ENCODE assay signal across 14 mouse cellular contexts in genomic region chr4:102586787-102587186, GRCm38 (mm10).
"Had no signal": no experiment of that assay in that cellular context is flagged by ENCODE, and none has a peak within 500 bp of the region (broad histone marks: within the 10 kb centered on the region; RNA-seq: fewer than 3 reads in every experiment).

No protein-coding gene starts in this region.

- ATAC-seq: liver, embryonic 12.5 days; midbrain, embryonic 15.5 days had no signal

- H3K36me3 ChIP-seq: limb, embryonic 13.5 days; liver, embryonic 12.5 days; midbrain, embryonic 10.5 days; midbrain, embryonic 15.5 days; neural tube, embryonic 13.5 days; stomach, embryonic 15.5 days had no signal

- H3K27me3 ChIP-seq: limb, embryonic 13.5 days; liver, embryonic 12.5 days; midbrain, embryonic 15.5 days; neural tube, embryonic 13.5 days; stomach, embryonic 15.5 days had no signal

- H3K27ac ChIP-seq: limb, embryonic 13.5 days; liver, embryonic 12.5 days; midbrain, embryonic 10.5 days; midbrain, embryonic 15.5 days; neural tube, embryonic 13.5 days; stomach, embryonic 15.5 days had no signal

- H3K4me3 ChIP-seq: limb, embryonic 13.5 days; liver, embryonic 12.5 days; midbrain, embryonic 10.5 days; midbrain, embryonic 15.5 days; neural tube, embryonic 13.5 days; stomach, embryonic 15.5 days had no signal

- H3K4me2 ChIP-seq: limb, embryonic 13.5 days; liver, embryonic 12.5 days; lung, embryonic 14.5 days; midbrain, embryonic 15.5 days; neural tube, embryonic 13.5 days; stomach, embryonic 15.5 days had no signal

- DNase-seq: kidney, adult 8-10 months; kidney, postnatal 36 days; lung, embryonic 14.5 days; lung, postnatal 10 days; lung, postnatal 4 days; retina, postnatal 1 day; right cerebral cortex, postnatal 4 days; thymus, postnatal 4 days had no signal

- H3K9me3 ChIP-seq: limb, embryonic 13.5 days; liver, embryonic 12.5 days; midbrain, embryonic 10.5 days; midbrain, embryonic 15.5 days; neural tube, embryonic 13.5 days; stomach, embryonic 15.5 days had no signal

- H3K9ac ChIP-seq: limb, embryonic 13.5 days; liver, embryonic 12.5 days; lung, embryonic 14.5 days; midbrain, embryonic 15.5 days; neural tube, embryonic 13.5 days; stomach, embryonic 15.5 days had no signal
